Mouse (Mus musculus): ENCODE data around the gene Ubtd2. TPM values are rescaled to one million over a fixed set of nuclear protein-coding genes. Genes with fewer than 3 reads are reported as not detected.

The Ubtd2 gene
- polyA plus RNA-seq, 1 experiment from 2014 or later = 86.4 TPM

GRCm38 (mm10) chr11:32556333-32556990 lies 101.3 kb downstream of the Ubtd2 start:
- no peak overlapping the region; the same call in 1 of the 2 replicates for H3K27ac ChIP-seq (replicated peaks; ENCODE audit: low read depth, low read length)
- no peak for DNase-seq (ENCODE audit: low spot score)
- H3K36me3 ChIP-seq (ENCODE audit: control insufficient read depth, insufficient read depth, low read length) = no peaks in the 10 kb centered on the region
- no peak overlapping the region for H3K4me2 ChIP-seq (ENCODE audit: low read depth, low read length)
- ATAC-seq (ENCODE audit: low read depth) = no peak
- no peaks in the 10 kb centered on the region for H3K9me3 ChIP-seq (ENCODE audit: control insufficient read depth, low read length)
- H3K4me1 ChIP-seq (ENCODE audit: control insufficient read depth, insufficient read depth, low read length) = peaks cover 17% of the 10 kb centered on the region
- 73% methylated on average over 10 of the region's 10 CpGs for WGBS
- H3K4me3 ChIP-seq (ENCODE audit: low read depth, low read length) = no peak overlapping the region
- H3K9ac ChIP-seq (ENCODE audit: low read depth, low read length) = no peak overlapping the region
- H3K27me3 ChIP-seq (replicated peaks; ENCODE audit: control insufficient read depth, insufficient read depth, low read length) = no peaks in the 10 kb centered on the region

- H3K27ac ChIP-seq (replicated peaks; ENCODE audit: low read depth, low read length) = no peak overlapping the region
- H3K4me1 ChIP-seq (ENCODE audit: control insufficient read depth, insufficient read depth, low read length) = peaks cover 3% of the 10 kb centered on the region
- no peaks in the 10 kb centered on the region for H3K36me3 ChIP-seq (ENCODE audit: control insufficient read depth, insufficient read depth, low read length)
- DNase-seq (ENCODE audit: low spot score) (no peak), ATAC-seq (ENCODE audit: low read depth) (no peak)
- no peak overlapping the region for H3K4me2 ChIP-seq (ENCODE audit: low read depth, low read length)
- H3K4me3 ChIP-seq (ENCODE audit: low read depth, low read length) = no peak overlapping the region
- no peaks in the 10 kb centered on the region for H3K27me3 ChIP-seq (replicated peaks; ENCODE audit: control insufficient read depth, insufficient read depth, low read length)
- H3K9ac ChIP-seq (ENCODE audit: low read depth, low read length) = no peak overlapping the region
- no peaks in the 10 kb centered on the region for H3K9me3 ChIP-seq (ENCODE audit: control insufficient read depth, low read length)
- 98% methylated on average over 4 of the region's 4 CpGs for WGBS
Measured at GRCm38 (mm10) chr11:32558026-32558425, 102.9 kb downstream of the Ubtd2 start.

- 30% methylated on average over 8 of the region's 8 CpGs for WGBS
- H3K9me3 ChIP-seq (ENCODE audit: control insufficient read depth, low read length) = no peaks in the 10 kb centered on the region
- H3K4me1 ChIP-seq (ENCODE audit: control insufficient read depth, insufficient read depth, low read length) = no peaks in the 10 kb centered on the region
- H3K27me3 ChIP-seq (replicated peaks; ENCODE audit: control insufficient read depth, insufficient read depth, low read length) = no peaks in the 10 kb centered on the region
- H3K9ac ChIP-seq (ENCODE audit: low read depth, low read length) = no peak overlapping the region
- H3K36me3 ChIP-seq (ENCODE audit: control insufficient read depth, insufficient read depth, low read length) = no peaks in the 10 kb centered on the region
- peak; percentile 53 for ATAC-seq (ENCODE audit: low read depth)
- no peak overlapping the region for H3K4me2 ChIP-seq (ENCODE audit: low read depth, low read length)
- no peak overlapping the region for H3K27ac ChIP-seq (replicated peaks; ENCODE audit: low read depth, low read length)
- no peak overlapping the region for H3K4me3 ChIP-seq (ENCODE audit: low read depth, low read length)
- DNase-seq (ENCODE audit: low spot score) = peak; percentile 69
Measured at GRCm38 (mm10) chr11:32558677-32559076, 103.5 kb downstream of the Ubtd2 start.

GRCm38 (mm10) chr11:32560015-32560770 lies 105.0 kb downstream of the Ubtd2 start:
- no peak for ATAC-seq (ENCODE audit: low read depth)
- WGBS = 74% methylated on average over 12 of the region's 12 CpGs
- no peak overlapping the region for H3K9ac ChIP-seq (ENCODE audit: low read depth, low read length)

GRCm38 (mm10) chr11:32561465-32562355 lies 106.5 kb downstream of the Ubtd2 start:
- no peak for ATAC-seq (ENCODE audit: low read depth)
- Histone ChIP-seq H3K36me3 (ENCODE audit: control insufficient read depth, insufficient read depth, low read length) (no peaks in the 10 kb centered on the region), H3K27ac (replicated peaks; ENCODE audit: low read depth, low read length) (no peak overlapping the region), H3K9me3 (ENCODE audit: control insufficient read depth, low read length) (no peaks in the 10 kb centered on the region), H3K4me3 (ENCODE audit: low read depth, low read length) (no peak overlapping the region), H3K27me3 (replicated peaks; ENCODE audit: control insufficient read depth, insufficient read depth, low read length) (no peaks in the 10 kb centered on the region), H3K4me2 (ENCODE audit: low read depth, low read length) (no peak overlapping the region), H3K9ac (ENCODE audit: low read depth, low read length) (no peak overlapping the region), H3K4me1 (ENCODE audit: control insufficient read depth, insufficient read depth, low read length) (peaks cover 4% of the 10 kb centered on the region; the same call in 1 of the 2 replicates)
- 67% methylated on average over 10 of the region's 10 CpGs for WGBS
- no peak for DNase-seq (ENCODE audit: low spot score)

More at GRCm38 (mm10) chr11:32560015-32560770, 105.0 kb downstream of the Ubtd2 start:
- no peaks in the 10 kb centered on the region for H3K27me3 ChIP-seq (replicated peaks; ENCODE audit: control insufficient read depth, insufficient read depth, low read length)
- no peak for DNase-seq (ENCODE audit: low spot score)
- H3K4me3 ChIP-seq (ENCODE audit: low read depth, low read length) = no peak overlapping the region
- peaks cover 4% of the 10 kb centered on the region; the same call in 1 of the 2 replicates for H3K4me1 ChIP-seq (ENCODE audit: control insufficient read depth, insufficient read depth, low read length)
- H3K36me3 ChIP-seq (ENCODE audit: control insufficient read depth, insufficient read depth, low read length) = no peaks in the 10 kb centered on the region
- H3K27ac ChIP-seq (replicated peaks; ENCODE audit: low read depth, low read length) = no peak overlapping the region
- H3K9me3 ChIP-seq (ENCODE audit: control insufficient read depth, low read length) = no peaks in the 10 kb centered on the region
- H3K4me2 ChIP-seq (ENCODE audit: low read depth, low read length) = no peak overlapping the region

- Histone ChIP-seq H3K9ac (ENCODE audit: low read depth, low read length) (no peak overlapping the region), H3K4me1 (ENCODE audit: control insufficient read depth, insufficient read depth, low read length) (peaks cover 4% of the 10 kb centered on the region; the same call in 1 of the 2 replicates), H3K9me3 (ENCODE audit: control insufficient read depth, low read length) (no peaks in the 10 kb centered on the region), H3K4me2 (ENCODE audit: low read depth, low read length) (no peak overlapping the region), H3K27me3 (replicated peaks; ENCODE audit: control insufficient read depth, insufficient read depth, low read length) (no peaks in the 10 kb centered on the region), H3K27ac (replicated peaks; ENCODE audit: low read depth, low read length) (no peak overlapping the region), H3K36me3 (ENCODE audit: control insufficient read depth, insufficient read depth, low read length) (no peaks in the 10 kb centered on the region), H3K4me3 (ENCODE audit: low read depth, low read length) (no peak overlapping the region)
- ATAC-seq (ENCODE audit: low read depth) (no peak), DNase-seq (ENCODE audit: low spot score) (no peak)
- WGBS = 64% methylated on average over 5 of the region's 5 CpGs
Measured at GRCm38 (mm10) chr11:32562706-32563105, 107.5 kb downstream of the Ubtd2 start.

- Histone ChIP-seq H3K4me3 (ENCODE audit: low read depth, low read length) (no peak overlapping the region), H3K9me3 (ENCODE audit: control insufficient read depth, low read length) (no peaks in the 10 kb centered on the region), H3K4me1 (ENCODE audit: control insufficient read depth, insufficient read depth, low read length) (peaks cover 6% of the 10 kb centered on the region; the same call in 1 of the 2 replicates), H3K4me2 (ENCODE audit: low read depth, low read length) (no peak overlapping the region), H3K27ac (replicated peaks; ENCODE audit: low read depth, low read length) (no peak overlapping the region), H3K36me3 (ENCODE audit: control insufficient read depth, insufficient read depth, low read length) (no peaks in the 10 kb centered on the region), H3K9ac (ENCODE audit: low read depth, low read length) (no peak overlapping the region), H3K27me3 (replicated peaks; ENCODE audit: control insufficient read depth, insufficient read depth, low read length) (no peaks in the 10 kb centered on the region)
- no peak for DNase-seq (ENCODE audit: low spot score)
- 63% methylated on average over 3 of the region's 3 CpGs for WGBS
- no peak for ATAC-seq (ENCODE audit: low read depth)
Measured at GRCm38 (mm10) chr11:32563660-32564059, 108.5 kb downstream of the Ubtd2 start.

GRCm38 (mm10) chr11:32564629-32565028 lies 109.5 kb downstream of the Ubtd2 start:
- H3K4me2 ChIP-seq (ENCODE audit: low read depth, low read length) = no peak overlapping the region
- no peak overlapping the region for H3K9ac ChIP-seq (ENCODE audit: low read depth, low read length)
- H3K9me3 ChIP-seq (ENCODE audit: control insufficient read depth, low read length) = no peaks in the 10 kb centered on the region
- H3K36me3 ChIP-seq (ENCODE audit: control insufficient read depth, insufficient read depth, low read length) = no peaks in the 10 kb centered on the region
- WGBS = 43% methylated on average over 4 of the region's 4 CpGs
- ATAC-seq (ENCODE audit: low read depth) (no peak), DNase-seq (ENCODE audit: low spot score) (no peak)
- H3K4me1 ChIP-seq (ENCODE audit: control insufficient read depth, insufficient read depth, low read length) = peaks cover 6% of the 10 kb centered on the region; the same call in 1 of the 2 replicates
- H3K4me3 ChIP-seq (ENCODE audit: low read depth, low read length) = no peak overlapping the region
- no peak overlapping the region for H3K27ac ChIP-seq (replicated peaks; ENCODE audit: low read depth, low read length)
- H3K27me3 ChIP-seq (replicated peaks; ENCODE audit: control insufficient read depth, insufficient read depth, low read length) = no peaks in the 10 kb centered on the region

All from embryonic facial prominence, embryonic 14.5 days (tissue).